Mouse (Mus musculus) brain, embryonic 14.5 days (tissue): Measurements from ENCODE around the gene 2410004B18Rik.

Source experiments
- CTCF ChIP-seq: fragments of 200-500 bp; IDR thresholded peaks from 2 replicates; pipeline ENCODE4 v1.5.1; 2012; ENCODE audit warnings: inconsistent platforms, mild to moderate bottlenecking, moderate library complexity, borderline replicate concordance; ENCODE audit not compliant: insufficient read depth, insufficient read length; ENCODE audit errors: extremely low read depth
- POLR2A ChIP-seq: fragments of 200-500 bp; IDR thresholded peaks from 2 replicates; pipeline ENCODE4 v1.6.1; 2012; ENCODE audit warnings: mild to moderate bottlenecking, inconsistent platforms, borderline replicate concordance; ENCODE audit not compliant: poor library complexity, insufficient read depth, insufficient read length, severe bottlenecking; ENCODE audit errors: extremely low read depth

- TF ChIP-seq CTCF (no peak), POLR2A (no peak)
Observed at GRCm38 (mm10) chr3:145993481-145994201, 55.8 kb downstream of the 2410004B18Rik start.
